In the genomic region with DNA sequence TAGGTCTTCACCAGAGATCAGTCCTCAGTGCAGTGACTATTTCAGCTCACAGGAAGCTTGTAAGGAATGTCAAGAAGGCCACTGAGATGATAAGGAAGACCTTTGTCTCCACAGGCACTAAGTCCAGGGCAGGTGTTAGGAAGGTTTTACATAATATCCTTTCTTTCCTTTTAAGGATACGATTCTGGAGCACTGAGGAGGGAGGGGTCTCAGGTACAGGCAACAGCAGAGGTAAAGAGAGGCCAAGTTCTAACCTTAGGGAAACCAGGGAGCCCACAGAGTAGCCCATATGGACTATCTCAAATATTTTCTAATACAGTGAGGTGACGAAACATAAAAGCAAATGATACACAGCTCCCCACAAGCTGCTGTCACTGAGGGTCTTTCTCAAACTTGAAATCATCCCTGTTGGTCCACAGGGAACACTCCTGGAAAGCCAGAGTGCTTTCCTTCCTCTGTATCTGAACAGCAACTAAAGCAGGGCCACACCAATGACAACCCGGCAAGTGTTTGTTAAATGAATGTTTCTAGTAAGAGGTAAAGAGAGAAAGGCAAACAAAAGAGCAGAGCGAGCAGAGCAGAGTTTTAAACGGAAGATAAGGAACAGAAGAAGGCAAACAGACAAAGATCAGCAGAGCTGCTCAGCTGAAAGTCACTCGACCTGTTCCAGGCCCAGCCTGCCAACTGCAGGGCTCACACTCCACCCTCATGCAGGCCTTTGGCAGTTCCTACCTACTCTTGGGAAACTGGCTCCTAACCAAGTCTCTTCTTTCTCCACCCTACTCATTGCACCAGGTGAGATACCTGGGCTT, we compare ENCODE assay signal across 9 mouse cellular contexts. TPM values are rescaled to one million over a fixed set of nuclear protein-coding genes. Genes with fewer than 3 reads are reported as not detected.
A peak's percentile ranks its signal among the peaks of the same experiment; 100 is the strongest.
DNase-seq lines count a peak whose midpoint lies in the region; ATAC-seq and TF ChIP-seq lines count a peak whose summit lies in the region.
"Had no signal": no experiment of that assay in that cellular context is flagged by ENCODE, and none has a peak within 500 bp of the region (broad histone marks: within the 10 kb centered on the region; RNA-seq: fewer than 3 reads in every experiment).

No protein-coding gene starts in this region.

- H3K9ac ChIP-seq in intestine, postnatal 0 days (ENCODE audit: low read depth, low read length), result no peak overlapping the region
- no peak overlapping the region for H3K9ac ChIP-seq in lung, embryonic 15.5 days
- H3K9ac ChIP-seq in forebrain, embryonic 11.5 days (ENCODE audit: low read length), result no peak overlapping the region
- H3K9ac ChIP-seq: embryonic facial prominence, embryonic 13.5 days had no signal

- H3K9me3 ChIP-seq in intestine, postnatal 0 days (ENCODE audit: control insufficient read depth), result no peaks in the 10 kb centered on the region
- H3K9me3 ChIP-seq in lung, embryonic 15.5 days, result no peaks in the 10 kb centered on the region
- no peaks in the 10 kb centered on the region for H3K9me3 ChIP-seq in forebrain, embryonic 11.5 days (ENCODE audit: control insufficient read depth, low read length)
- H3K9me3 ChIP-seq: embryonic facial prominence, embryonic 13.5 days had no signal

- no peak overlapping the region for H3K4me3 ChIP-seq in intestine, postnatal 0 days (ENCODE audit: low read depth, low read length)
- H3K4me3 ChIP-seq in lung, embryonic 15.5 days, result no peak overlapping the region
- no peak overlapping the region for H3K4me3 ChIP-seq in forebrain, embryonic 11.5 days (ENCODE audit: low read depth, low read length)
- H3K4me3 ChIP-seq: embryonic facial prominence, embryonic 13.5 days had no signal

- intact Hi-C loops in gastrocnemius, postnatal 36 days (cut with DNase I), result no loop called here
- intact Hi-C loops in gastrocnemius, postnatal 14 days (cut with DNase I; ENCODE audit: low total_unique reads), result no loop called here

- ATAC-seq in intestine, postnatal 0 days, result peak; percentile 85
- peak; percentile 84 for ATAC-seq in lung, embryonic 15.5 days (ENCODE audit: borderline replicate concordance, extremely low read depth, low FRiP score, low TSS enrichment)
- no peak for ATAC-seq in forebrain, embryonic 11.5 days (replicated peaks; ENCODE audit: low FRiP score)

- peak overlapping the region; percentile 65; the same call in 1 of the 2 replicates for H3K27ac ChIP-seq in intestine, postnatal 0 days (ENCODE audit: low read depth, low read length)
- H3K27ac ChIP-seq in lung, embryonic 15.5 days, result peak overlapping the region; percentile 24; the same call in 1 of the 2 replicates
- no peak overlapping the region for H3K27ac ChIP-seq in forebrain, embryonic 11.5 days (ENCODE audit: low read depth, low read length)
- H3K27ac ChIP-seq: embryonic facial prominence, embryonic 13.5 days had no signal

- no peaks in the 10 kb centered on the region for H3K36me3 ChIP-seq in intestine, postnatal 0 days (ENCODE audit: control insufficient read depth, insufficient read depth)
- no peaks in the 10 kb centered on the region for H3K36me3 ChIP-seq in lung, embryonic 15.5 days
- no peaks in the 10 kb centered on the region for H3K36me3 ChIP-seq in forebrain, embryonic 11.5 days (ENCODE audit: control insufficient read depth, insufficient read depth, low read length)
- H3K36me3 ChIP-seq: embryonic facial prominence, embryonic 13.5 days had no signal

- peak overlapping the region; percentile 25; the same call in 1 of the 2 replicates for H3K4me2 ChIP-seq in intestine, postnatal 0 days (replicated peaks; ENCODE audit: low read depth)
- H3K4me2 ChIP-seq in lung, embryonic 15.5 days, result no peak overlapping the region
- no peak overlapping the region for H3K4me2 ChIP-seq in forebrain, embryonic 11.5 days (ENCODE audit: low read depth, low read length, severe bottlenecking)
- H3K4me2 ChIP-seq: embryonic facial prominence, embryonic 13.5 days had no signal

- no peaks in the 10 kb centered on the region; the same call in 1 of the 2 replicates for H3K4me1 ChIP-seq in intestine, postnatal 0 days (replicated peaks; ENCODE audit: control insufficient read depth, insufficient read depth, low read length)
- H3K4me1 ChIP-seq in lung, embryonic 15.5 days, result peaks cover 14% of the 10 kb centered on the region
- H3K4me1 ChIP-seq in forebrain, embryonic 11.5 days (replicated peaks; ENCODE audit: control insufficient read depth, insufficient read depth, low read length), result peaks cover 3% of the 10 kb centered on the region; the same call in 1 of the 2 replicates
- H3K4me1 ChIP-seq: embryonic facial prominence, embryonic 13.5 days had no signal

- no peak for TF ChIP-seq CTCF in intestine, postnatal 0 days (IDR thresholded peaks at IDR 0.05; ENCODE audit: low read depth)

- H3K27me3 ChIP-seq in intestine, postnatal 0 days (replicated peaks; ENCODE audit: control insufficient read depth, insufficient read depth, low read length), result no peaks in the 10 kb centered on the region
- H3K27me3 ChIP-seq in lung, embryonic 15.5 days, result no peaks in the 10 kb centered on the region
- H3K27me3 ChIP-seq in forebrain, embryonic 11.5 days (ENCODE audit: control insufficient read depth, insufficient read depth, low read length), result no peaks in the 10 kb centered on the region
- H3K27me3 ChIP-seq: embryonic facial prominence, embryonic 13.5 days had no signal

- peak; percentile 40 for DNase-seq in gastrocnemius, adult 18-20 months (ENCODE audit: low spot score)
- no peak for DNase-seq in gastrocnemius, postnatal 36 days
- peak; percentile 91 for DNase-seq in gonadal fat pad, adult 2 months (ENCODE audit: low read depth)
- no peak for DNase-seq in forebrain, embryonic 11.5 days (ENCODE audit: low spot score)
- no peak for DNase-seq in gastrocnemius, postnatal 14 days
- no peak for DNase-seq in adipocyte (ENCODE audit: low spot score)

- 18% methylated on average over 6 of the region's 6 CpGs for WGBS in intestine, postnatal 0 days
- WGBS in lung, embryonic 15.5 days, result 30% methylated on average over 6 of the region's 6 CpGs
- WGBS in forebrain, embryonic 11.5 days, result 76% methylated on average over 6 of the region's 6 CpGs

RNA-seq across cellular contexts. Expression of gene Pdlim5, which starts 55.9 kb away (rescaled TPM):
- 100 to 1,000 TPM; 496 to 567 TPM for total RNA-seq in gastrocnemius, adult 18-20 months (2021)
- total RNA-seq in gastrocnemius, postnatal 36 days (2021), result 100 to 1,000 TPM; 512 to 573 TPM
- 39.3 and 56.7 TPM in 2 replicates for polyA plus RNA-seq in gonadal fat pad, adult 2 months (2012; rRNA removed)
- polyA plus RNA-seq in intestine, postnatal 0 days (2015; fragmentation: Nextera tagmentation; extraction: Ambion mirVana), result 24.5 and 27.5 TPM in 2 replicates
- 24.2 and 26.3 TPM in 2 replicates for polyA plus RNA-seq in lung, embryonic 15.5 days (2015; fragmentation: Nextera tagmentation; extraction: Ambion mirVana)
- 16.0 and 18.0 TPM in 2 replicates for polyA plus RNA-seq in forebrain, embryonic 11.5 days (2014; fragmentation: Nextera tagmentation; extraction: Ambion mirVana)
- 100 to 1,000 TPM; 452 to 543 TPM for total RNA-seq in gastrocnemius, postnatal 14 days (2021)

Comparison
In these comparisons a context has a peak if more than half of its experiments do, and no peak if none do; other contexts are left out.
1. DNase-seq: peak in gastrocnemius, adult 18-20 months (single experiment) and gonadal fat pad, adult 2 months (single experiment); none in gastrocnemius, postnatal 36 days (0 of 2), forebrain, embryonic 11.5 days (single experiment), gastrocnemius, postnatal 14 days (single experiment) and adipocyte (single experiment).